Mouse (Mus musculus) urinary bladder, postnatal 10 days (tissue): Measurements from ENCODE around the gene Bdkrb1.

Experiments
- DNase-seq: peaks from one replicate; pipeline ENCODE4 v3.0.0; 2022; ENCODE audit warnings: low spot score

The Bdkrb1 gene

GRCm38 (mm10) chr12:105598503-105598902 is 4.4 kb upstream of the Bdkrb1 start:
- no peak for DNase-seq

DNA sequence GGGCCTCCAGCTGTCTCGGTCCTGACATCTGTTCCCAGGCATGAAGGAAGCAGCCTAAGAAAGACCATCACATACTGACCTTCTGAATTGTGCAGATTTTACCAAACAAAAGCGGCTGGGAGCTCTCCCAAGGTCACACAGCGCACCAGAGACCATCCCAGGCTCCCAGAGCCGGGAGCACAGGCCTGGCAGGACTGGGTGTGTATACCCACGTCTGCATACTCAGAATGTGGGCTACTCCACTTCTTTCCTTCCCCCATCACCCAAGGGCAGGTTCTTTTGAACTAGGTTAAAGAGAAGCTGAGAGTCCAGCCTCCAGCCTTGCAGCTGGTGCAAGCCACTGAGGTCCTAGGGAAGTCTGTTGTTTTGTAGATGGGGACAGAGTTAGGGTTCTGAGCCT is 3.8 kb upstream of the Bdkrb1 start:
- DNase-seq: no peak

GRCm38 (mm10) chr12:105601586-105601985 is 1.3 kb upstream of the Bdkrb1 start:
- DNase-seq: no peak

GRCm38 (mm10) chr12:105603904-105604303 is 1.0 kb downstream of the Bdkrb1 start:
- DNase-seq: no peak

GRCm38 (mm10) chr12:105605212-105605611 is 2.3 kb downstream of the Bdkrb1 start:
- no peak for DNase-seq

DNA sequence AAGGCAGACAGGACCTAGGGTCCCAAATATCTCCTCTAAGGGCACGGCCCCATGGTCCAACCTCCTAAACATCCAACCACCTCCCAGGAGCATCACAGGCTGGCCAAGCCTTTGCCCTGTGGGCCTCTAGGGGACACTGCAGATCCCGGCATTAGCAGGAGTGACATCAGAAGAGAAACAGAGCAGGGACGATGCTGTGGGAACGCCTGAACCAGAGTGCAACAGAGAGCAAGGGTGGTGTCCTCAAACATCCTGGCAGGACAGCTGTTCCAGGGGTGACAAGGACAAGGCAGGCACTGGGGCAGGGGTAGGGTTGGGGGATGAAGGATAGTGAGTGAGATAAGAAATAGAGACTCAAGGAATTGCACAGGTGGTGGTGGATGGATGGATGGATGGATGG is 4.0 kb downstream of the Bdkrb1 start:
- no peak for DNase-seq

DNA sequence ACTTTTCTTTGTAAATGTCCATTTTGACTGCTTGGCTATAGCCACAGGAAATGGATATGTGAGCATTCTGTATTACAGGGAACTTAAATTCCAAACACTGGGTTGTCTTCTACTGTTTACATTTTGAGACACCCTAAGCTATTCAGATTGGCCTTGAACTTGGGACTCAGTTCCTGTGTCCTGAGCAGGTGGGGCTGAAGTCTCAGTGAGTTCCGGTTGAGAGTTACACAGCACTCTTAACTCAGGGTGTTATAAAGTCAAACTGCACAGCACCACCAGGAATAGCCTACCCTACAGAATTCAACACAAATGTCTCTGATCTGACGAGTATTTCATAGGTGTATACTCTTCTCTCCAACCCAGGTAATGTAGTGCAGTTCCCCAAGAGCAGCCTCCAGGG is 8.2 kb downstream of the Bdkrb1 start:
- DNase-seq: no peak

DNA sequence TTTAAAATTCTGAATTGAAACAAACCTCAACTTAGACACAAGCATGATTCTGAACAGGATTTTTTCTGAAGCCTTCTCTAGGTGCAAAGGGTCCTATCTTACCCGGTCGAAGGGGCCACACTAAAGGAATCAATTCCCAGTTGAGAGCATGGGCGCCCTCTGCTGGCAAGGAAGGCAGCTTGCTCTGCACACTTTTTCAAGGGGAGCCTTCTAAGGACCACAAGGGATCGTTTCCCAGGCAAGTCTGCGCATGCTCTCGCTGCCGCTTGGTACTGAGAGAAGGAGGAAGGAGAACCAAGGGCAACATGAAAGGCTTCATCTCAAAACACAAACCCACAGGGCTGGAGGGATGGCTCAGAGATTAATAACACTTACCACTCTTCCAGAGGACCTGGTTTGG is 8.9 kb downstream of the Bdkrb1 start:
- no peak for DNase-seq

GRCm38 (mm10) chr12:105613559-105613958 is 10.7 kb downstream of the Bdkrb1 start:
- peak; percentile 4 for DNase-seq

- DNase-seq: no peak
Observed at GRCm38 (mm10) chr12:105622048-105622447, 19.2 kb downstream of the Bdkrb1 start.

GRCm38 (mm10) chr12:105622981-105623539 is 20.2 kb downstream of the Bdkrb1 start:
- DNase-seq: no peak

- no peak for DNase-seq
Observed at GRCm38 (mm10) chr12:105625798-105626197, 22.9 kb downstream of the Bdkrb1 start.

DNA sequence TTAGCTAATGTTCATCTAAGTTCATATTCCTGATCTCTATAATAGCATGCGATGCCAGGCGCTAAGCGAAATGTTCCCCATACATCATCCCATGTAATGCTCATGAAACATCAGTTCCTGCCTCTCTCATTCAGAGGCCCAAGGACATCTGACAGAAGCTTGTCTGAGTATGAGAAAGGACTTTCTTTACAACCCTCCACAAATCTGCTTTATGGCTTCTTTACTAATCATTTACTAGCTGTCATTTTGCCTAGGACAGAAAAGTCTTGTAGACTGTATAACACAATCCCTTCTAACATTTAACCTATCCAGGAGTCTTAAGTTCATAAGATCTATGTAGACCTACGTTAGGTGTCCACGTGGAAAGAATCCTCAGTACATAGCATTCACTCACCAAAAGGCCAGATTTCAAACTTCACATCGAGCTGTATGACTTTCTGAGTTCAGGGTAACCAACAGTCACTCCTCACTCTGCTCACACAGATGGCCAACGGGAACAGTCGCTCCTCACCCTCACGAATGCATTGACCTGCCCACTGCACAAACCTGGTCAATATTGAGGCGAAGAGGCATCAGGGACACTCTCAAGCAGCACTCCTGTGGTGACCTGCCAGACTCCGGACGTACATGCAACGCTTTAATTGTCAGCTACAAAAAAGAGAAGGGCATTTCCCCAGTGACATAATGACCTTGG is 31.6 kb downstream of the Bdkrb1 start:
- DNase-seq: no peak

GRCm38 (mm10) chr12:105636551-105636950 is 33.7 kb downstream of the Bdkrb1 start:
- DNase-seq: no peak

- DNase-seq: no peak
Observed at GRCm38 (mm10) chr12:105637554-105637953, 34.7 kb downstream of the Bdkrb1 start.

- no peak for DNase-seq
Observed at GRCm38 (mm10) chr12:105642770-105643321, 40.0 kb downstream of the Bdkrb1 start.
